Mouse (Mus musculus) heart, embryonic 11.5 days (tissue): ENCODE results near the gene Rsc1a1. TPM values are rescaled to one million over a fixed set of nuclear protein-coding genes. Genes with fewer than 3 reads are reported as not detected.

ENCODE experiments used
- ATAC-seq: fragments of 200-750 bp; cut with Nextera tagmentation; replicated peaks from 2 replicates; pipeline ENCODE4 v1.8.0; 2017; ENCODE audit warnings: moderate library complexity; ENCODE audit not compliant: insufficient number of reproducible peaks, low FRiP score, low TSS enrichment
- H3K27ac ChIP-seq: fragments of 300-500 bp; sonication (generic); 2 replicates; pipeline ENCODE4 v1.5.1; 2014; ENCODE audit warnings: mild to moderate bottlenecking, low read depth, low read length
- H3K27me3 ChIP-seq: fragments of 300-500 bp; sonication (generic); 2 replicates; pipeline ENCODE4 v1.6.1; 2014; ENCODE audit warnings: mild to moderate bottlenecking, low read length, mixed read lengths; ENCODE audit not compliant: control insufficient read depth, insufficient read depth
- H3K36me3 ChIP-seq: fragments of 300-500 bp; sonication (generic); 2 replicates; pipeline ENCODE4 v1.6.1; 2014; ENCODE audit warnings: mild to moderate bottlenecking, low read length, moderate library complexity, mixed read lengths; ENCODE audit not compliant: control insufficient read depth, insufficient read depth
- H3K4me1 ChIP-seq: fragments of 300-500 bp; sonication (generic); 2 replicates; pipeline ENCODE4 v1.6.1; 2014; ENCODE audit warnings: low read length; ENCODE audit not compliant: control insufficient read depth, insufficient read depth
- H3K4me2 ChIP-seq: fragments of 300-500 bp; sonication (generic); 2 replicates; pipeline ENCODE4 v1.6.1; 2014; ENCODE audit warnings: mild to moderate bottlenecking, moderate library complexity
- H3K4me3 ChIP-seq: fragments of 300-500 bp; sonication (generic); 2 replicates; pipeline ENCODE4 v1.5.1; 2014; ENCODE audit warnings: low read depth, low read length
- H3K9ac ChIP-seq: fragments of 300-500 bp; sonication (generic); 2 replicates; pipeline ENCODE4 v1.6.1; 2014; ENCODE audit warnings: mild to moderate bottlenecking, low read depth, low read length, moderate library complexity
- H3K9me3 ChIP-seq: fragments of 300-500 bp; sonication (generic); replicated peaks from 2 replicates; pipeline ENCODE4 v1.6.1; 2016; ENCODE audit warnings: low read length; ENCODE audit not compliant: control insufficient read depth
- WGBS: fragments of 180-500 bp; shearing (Covaris S2); extraction: QIAGEN DNeasy Blood & Tissue Kit; methylation state at CpG from one replicate; pipeline ENCODE4 v1.1.7; 2014; ENCODE audit not compliant: insufficient replicate concordance; 5-methylcytosine and 5-hydroxymethylcytosine counted together
- polyA plus RNA-seq: library from polyadenylated mRNA; unstranded; fragments of >200 nt; fragmentation: Nextera tagmentation; extraction: Ambion mirVana; gene quantifications from 2 replicates; pipeline ENCODE4 v1.2.1, GENCODE M21; 2014

Gene Rsc1a1
- 1.5 TPM in 1 of 2 replicates, not detected in the other for polyA plus RNA-seq

GRCm38 (mm10) chr4:141685499-141685898 lies at the start of gene Rsc1a1:
Gene Rsc1a1 (minus strand): TSS chr4:141685599.
- no peak within 1 kb of the TSS for H3K27ac ChIP-seq
- H3K27me3 ChIP-seq: no peaks in the 10 kb centered on the region
- no peak within 1 kb of the TSS for H3K4me2 ChIP-seq
- no peak for ATAC-seq
- H3K4me1 ChIP-seq: peaks cover 37% of the 10 kb centered on the region
- peaks cover 24% of the 10 kb centered on the region for H3K36me3 ChIP-seq
- no peak within 1 kb of the TSS for H3K4me3 ChIP-seq
- 92% methylated on average over 6 of the region's 6 CpGs for WGBS
- no peaks in the 10 kb centered on the region for H3K9me3 ChIP-seq
- no peak within 1 kb of the TSS for H3K9ac ChIP-seq

GRCm38 (mm10) chr4:141735206-141735560 lies 49.8 kb upstream of the Rsc1a1 start:
- H3K4me2 ChIP-seq: peak overlapping the region; percentile 76
- no peaks in the 10 kb centered on the region; the same call in 1 of the 2 replicates for H3K4me1 ChIP-seq
- H3K27me3 ChIP-seq: no peaks in the 10 kb centered on the region
- peak overlapping the region; percentile 37 for H3K4me3 ChIP-seq
- 27% methylated on average over 9 of the region's 9 CpGs for WGBS
- H3K36me3 ChIP-seq: no peaks in the 10 kb centered on the region
- H3K9ac ChIP-seq: peak overlapping the region; percentile 69; the same call in 1 of the 2 replicates
- ATAC-seq: no peak
- H3K27ac ChIP-seq: no peak overlapping the region
- H3K9me3 ChIP-seq: no peaks in the 10 kb centered on the region

DNA sequence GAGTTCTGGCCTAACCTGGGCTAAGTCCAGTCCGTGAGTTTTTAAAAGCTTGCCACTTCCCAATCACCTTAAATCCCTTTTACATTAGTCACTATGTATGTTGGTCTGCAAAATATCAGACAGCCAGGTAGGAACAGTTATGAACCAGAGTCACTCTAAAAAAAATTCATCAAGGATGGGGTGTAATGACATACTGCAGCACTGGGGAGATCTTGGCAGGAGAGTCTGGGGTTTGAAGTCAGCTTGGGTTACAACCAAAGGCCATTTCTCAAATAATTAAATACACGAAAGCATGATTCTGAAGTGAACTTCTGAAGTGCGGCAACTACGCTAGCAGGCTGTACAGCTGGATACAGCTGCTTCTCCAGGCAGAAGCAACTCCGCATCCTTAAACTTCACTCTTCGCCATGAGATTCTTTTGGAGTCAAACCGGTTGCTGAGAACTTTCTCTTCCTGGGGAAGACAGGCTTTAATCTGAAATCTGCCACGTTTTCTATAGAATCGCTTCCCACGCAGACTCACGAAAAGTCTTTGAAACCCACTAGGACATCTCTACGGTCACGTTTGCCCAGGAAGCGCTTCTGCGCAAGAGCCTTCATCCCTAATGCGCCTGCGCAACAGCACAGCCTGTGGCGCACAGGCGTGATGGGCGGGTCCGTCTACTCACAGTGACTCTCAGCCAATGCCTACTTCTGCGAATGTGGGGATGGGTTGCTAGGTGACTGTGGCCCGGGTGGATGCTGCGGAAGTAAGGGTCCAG lies 49.2 kb upstream of the Rsc1a1 start:
- Histone ChIP-seq H3K27me3 (no peaks in the 10 kb centered on the region), H3K4me3 (peak overlapping the region; percentile 37), H3K4me1 (no peaks in the 10 kb centered on the region; the same call in 1 of the 2 replicates), H3K27ac (peak overlapping the region; percentile 24; the same call in 1 of the 2 replicates), H3K36me3 (no peaks in the 10 kb centered on the region), H3K9ac (peak overlapping the region; percentile 69), H3K4me2 (peak overlapping the region; percentile 76), H3K9me3 (no peaks in the 10 kb centered on the region)
- 9% methylated on average over 24 of the region's 24 CpGs for WGBS
- peak; percentile 85 for ATAC-seq

DNA sequence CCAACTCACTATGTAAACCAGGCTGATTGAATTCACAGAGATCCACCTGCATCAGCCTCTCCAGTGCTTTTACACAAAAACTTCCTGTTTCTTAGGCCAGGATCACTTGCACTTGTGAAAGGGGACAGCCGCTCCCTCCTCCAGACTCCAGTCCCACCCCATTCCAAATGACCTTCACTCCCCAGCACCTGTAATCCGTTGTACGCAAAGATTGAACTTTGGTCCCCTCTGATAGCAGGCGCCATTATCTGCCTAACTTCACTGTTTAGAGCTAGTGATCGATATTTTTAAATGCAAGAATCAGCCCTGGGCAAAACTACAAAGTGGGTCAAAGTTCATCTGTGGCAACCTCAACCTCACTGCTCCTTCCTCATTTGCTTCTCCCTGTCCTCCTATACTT lies 46.4 kb upstream of the Rsc1a1 start:
- H3K9ac ChIP-seq: no peak overlapping the region
- no peaks in the 10 kb centered on the region for H3K9me3 ChIP-seq
- no peak overlapping the region for H3K27ac ChIP-seq
- ATAC-seq: no peak
- no peaks in the 10 kb centered on the region; the same call in 1 of the 2 replicates for H3K4me1 ChIP-seq
- H3K4me2 ChIP-seq: no peak overlapping the region
- 74% methylated on average over 5 of the region's 5 CpGs for WGBS
- H3K36me3 ChIP-seq: no peaks in the 10 kb centered on the region
- no peaks in the 10 kb centered on the region for H3K27me3 ChIP-seq
- H3K4me3 ChIP-seq: no peak overlapping the region

DNA sequence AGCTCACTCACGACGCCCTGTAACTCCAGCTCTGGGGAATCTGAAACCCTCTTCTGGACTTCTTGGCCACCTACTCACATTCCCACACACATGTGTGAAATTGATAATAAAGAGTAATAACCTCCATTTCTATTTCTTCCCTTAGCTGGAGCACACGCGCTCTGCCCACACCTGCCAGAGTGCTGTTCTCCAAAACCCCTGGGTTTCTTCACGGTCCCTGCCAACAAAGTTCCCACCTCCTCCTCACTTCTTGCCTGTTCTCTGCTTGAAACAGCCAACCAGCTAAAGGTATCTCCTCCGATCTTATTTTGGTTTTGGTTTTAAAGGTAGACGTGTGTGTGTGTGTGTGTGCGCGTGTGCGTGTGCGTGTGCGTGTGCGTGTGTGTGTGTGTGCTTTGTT lies 45.0 kb upstream of the Rsc1a1 start:
- Histone ChIP-seq H3K27ac (no peak overlapping the region), H3K9ac (no peak overlapping the region), H3K27me3 (no peaks in the 10 kb centered on the region), H3K9me3 (no peaks in the 10 kb centered on the region), H3K4me1 (no peaks in the 10 kb centered on the region; the same call in 1 of the 2 replicates), H3K4me3 (no peak overlapping the region), H3K4me2 (no peak overlapping the region), H3K36me3 (no peaks in the 10 kb centered on the region)
- 74% methylated on average over 13 of the region's 13 CpGs for WGBS
- no peak for ATAC-seq

DNA sequence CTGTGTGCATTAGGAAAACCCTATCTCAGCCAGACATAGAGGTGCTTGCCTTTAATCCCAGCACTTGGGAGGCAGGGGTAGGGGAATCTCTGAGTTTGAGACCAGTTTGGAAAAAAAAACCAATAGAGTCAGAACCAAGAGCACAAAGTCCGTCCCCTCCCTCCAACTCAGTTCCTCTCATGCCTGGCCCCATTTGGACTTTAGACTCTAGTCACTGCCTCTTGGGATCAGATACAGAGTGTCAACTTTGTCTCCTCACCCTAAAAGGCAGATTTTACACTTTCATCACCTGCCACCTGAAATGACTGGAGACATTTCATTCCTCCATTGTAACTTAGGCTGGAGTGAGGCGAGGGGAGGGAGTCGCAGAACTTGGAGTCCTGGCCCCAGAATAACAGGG lies 43.9 kb upstream of the Rsc1a1 start:
- Histone ChIP-seq H3K4me3 (no peak overlapping the region), H3K4me2 (no peak overlapping the region), H3K27me3 (no peaks in the 10 kb centered on the region), H3K9ac (no peak overlapping the region), H3K27ac (no peak overlapping the region), H3K9me3 (no peaks in the 10 kb centered on the region), H3K36me3 (no peaks in the 10 kb centered on the region), H3K4me1 (no peaks in the 10 kb centered on the region)
- WGBS: 76% methylated on average over 3 of the region's 3 CpGs
- no peak for ATAC-seq

GRCm38 (mm10) chr4:141725738-141726137 lies 40.3 kb upstream of the Rsc1a1 start:
- no peak for ATAC-seq
- WGBS: 39% methylated on average over 3 of the region's 3 CpGs
- Histone ChIP-seq H3K4me3 (no peak overlapping the region), H3K9ac (no peak overlapping the region), H3K36me3 (no peaks in the 10 kb centered on the region), H3K27ac (no peak overlapping the region), H3K9me3 (no peaks in the 10 kb centered on the region), H3K4me2 (no peak overlapping the region), H3K4me1 (peaks cover 14% of the 10 kb centered on the region), H3K27me3 (no peaks in the 10 kb centered on the region)

DNA sequence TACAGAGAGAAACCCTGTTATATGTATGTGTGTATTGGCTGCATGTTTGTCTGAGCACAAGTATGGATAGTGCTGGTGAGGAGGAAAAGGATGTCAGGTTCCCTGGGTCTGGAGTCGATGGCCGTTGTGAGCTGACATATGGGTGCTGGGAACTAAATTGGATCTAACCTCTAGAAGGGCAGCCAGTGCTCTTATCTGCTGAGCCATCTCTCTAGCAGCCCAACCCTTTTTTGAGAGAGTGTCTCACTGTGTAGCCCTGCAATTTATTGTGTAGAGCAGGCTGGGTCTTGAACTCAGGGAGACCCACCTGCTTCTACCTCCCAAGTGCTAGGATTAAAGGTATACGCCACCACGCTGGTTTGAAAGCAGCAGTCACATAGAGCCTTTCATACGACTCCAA lies 39.9 kb upstream of the Rsc1a1 start:
- Histone ChIP-seq H3K27me3 (no peaks in the 10 kb centered on the region), H3K4me2 (no peak overlapping the region), H3K9me3 (peaks cover under 1% of the 10 kb centered on the region; the same call in 1 of the 2 replicates), H3K27ac (no peak overlapping the region), H3K4me1 (peaks cover 16% of the 10 kb centered on the region), H3K36me3 (peaks cover 2% of the 10 kb centered on the region; the same call in 1 of the 2 replicates), H3K4me3 (no peak overlapping the region), H3K9ac (no peak overlapping the region)
- ATAC-seq: no peak
- 75% methylated on average over 5 of the region's 5 CpGs for WGBS

DNA sequence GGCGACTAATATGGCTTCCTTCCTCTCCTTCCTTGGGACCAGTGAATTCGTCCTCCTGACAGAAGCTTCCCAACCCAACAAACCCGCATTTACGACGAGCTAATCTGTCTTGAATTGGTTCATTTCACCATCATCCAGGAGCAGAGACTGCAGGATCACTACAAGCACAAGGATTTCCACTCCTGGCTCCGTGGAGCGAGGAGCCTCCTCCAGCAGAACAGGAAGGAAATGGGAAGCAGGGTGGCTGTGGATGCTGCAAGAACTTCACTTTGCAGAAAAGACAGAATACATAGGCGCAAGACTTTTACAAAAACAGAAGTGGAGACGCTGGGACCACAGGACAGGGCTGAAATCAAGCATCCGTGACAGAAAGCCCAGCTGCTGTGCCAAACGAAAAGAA lies 39.2 kb upstream of the Rsc1a1 start:
- Histone ChIP-seq H3K36me3 (peaks cover 5% of the 10 kb centered on the region; the same call in 1 of the 2 replicates), H3K4me2 (no peak overlapping the region)
- WGBS: 66% methylated on average over 11 of the region's 11 CpGs

More for the DNA sequence above, 39.2 kb upstream of the Rsc1a1 start:
- Histone ChIP-seq H3K4me3 (no peak overlapping the region), H3K9me3 (peaks cover 3% of the 10 kb centered on the region; the same call in 1 of the 2 replicates), H3K27ac (no peak overlapping the region), H3K9ac (no peak overlapping the region), H3K4me1 (peaks cover 17% of the 10 kb centered on the region), H3K27me3 (no peaks in the 10 kb centered on the region)
- no peak for ATAC-seq
